Mouse (Mus musculus) ovary, adult 2 months (tissue): ENCODE results near the gene Pth2. TPM values are rescaled to one million over a fixed set of nuclear protein-coding genes. Genes with fewer than 3 reads are reported as not detected.

Experiments used
- polyA plus RNA-seq: library from polyadenylated mRNA; depleted of rRNA; stranded (reverse); fragments of >200 nt; gene quantifications from 2 replicates; pipeline ENCODE4 v1.2.3, GENCODE M21; 2012; rRNA removed

Gene Pth2
- polyA plus RNA-seq: not detected in 2 replicates

GRCm38 (mm10) chr7:45180896-45181477 lies at the start of gene Pth2:
Gene Pth2, plus strand, starts transcription at chr7:45180995.

DNA sequence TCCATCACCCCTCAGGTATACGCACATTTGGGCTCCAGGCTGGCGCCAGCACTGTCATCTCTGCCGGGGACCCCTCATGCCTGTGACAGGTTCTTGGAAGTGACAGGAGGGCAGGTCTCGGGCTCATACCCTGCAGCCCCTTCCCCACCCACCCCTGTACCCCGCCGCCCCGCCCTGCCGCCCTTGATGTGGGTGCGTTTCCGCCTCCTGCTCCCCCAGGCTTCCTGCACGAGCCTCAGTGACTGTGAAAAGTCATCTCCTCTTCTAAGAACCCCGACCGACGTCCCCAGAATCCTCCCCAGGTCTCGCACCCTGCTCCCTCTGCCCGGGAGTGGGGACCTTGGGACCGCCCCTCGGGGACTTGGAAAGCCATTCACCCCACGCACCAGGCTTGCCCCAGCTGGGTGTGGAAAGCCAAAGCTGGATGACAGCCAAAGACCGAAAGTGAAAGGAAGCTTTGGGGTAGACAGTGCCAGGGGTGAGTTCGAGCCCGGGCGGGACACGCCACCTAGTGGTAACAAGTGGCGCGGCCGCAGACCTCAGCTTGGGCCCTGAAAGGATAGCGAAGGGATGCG lies 44.7 kb upstream of the Pth2 start, which contains the start of the genes Gm45713 and Flt3l:
Gene Gm45713 (minus strand): TSS at position 239 of the 575 bp plus-strand sequence.
Gene Flt3l (minus strand): TSS at position 440 of the 575 bp plus-strand sequence.

GRCm38 (mm10) chr7:45154096-45154992 lies 26.5 kb upstream of the Pth2 start, which contains the start of the genes Pih1d1 and Aldh16a1:
Gene Pih1d1, plus strand, starts transcription at chr7:45154303.
Gene Aldh16a1, minus strand, starts transcription at chr7:45154584.

GRCm38 (mm10) chr7:45163735-45164490 lies 16.9 kb upstream of the Pth2 start, which contains the start of gene Slc17a7:
Gene Slc17a7, plus strand, starts transcription at chr7:45163949.

DNA sequence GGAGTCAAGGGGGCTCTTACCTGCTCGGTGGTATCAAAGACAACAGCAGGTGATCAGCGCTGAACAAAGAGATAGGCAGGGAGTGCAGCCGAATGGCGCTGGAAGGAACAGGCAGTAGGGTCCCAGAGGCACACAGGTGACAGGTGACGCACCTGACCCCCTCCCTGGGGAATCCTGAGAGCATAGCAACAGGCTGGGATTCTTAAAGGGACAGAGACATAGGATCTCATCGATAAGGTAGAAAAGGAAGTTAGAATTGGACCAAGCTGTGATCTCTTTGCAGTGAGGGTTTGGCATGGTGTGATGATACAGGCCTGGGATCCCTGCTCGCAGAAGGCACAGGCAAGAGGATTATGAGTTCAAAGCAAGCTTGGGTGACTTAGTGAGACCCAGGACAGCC lies 1.3 kb upstream of the Pth2 start, which contains the start of gene Gfy:
Gene Gfy (minus strand): TSS at position 101 of the 400 bp plus-strand sequence.

DNA sequence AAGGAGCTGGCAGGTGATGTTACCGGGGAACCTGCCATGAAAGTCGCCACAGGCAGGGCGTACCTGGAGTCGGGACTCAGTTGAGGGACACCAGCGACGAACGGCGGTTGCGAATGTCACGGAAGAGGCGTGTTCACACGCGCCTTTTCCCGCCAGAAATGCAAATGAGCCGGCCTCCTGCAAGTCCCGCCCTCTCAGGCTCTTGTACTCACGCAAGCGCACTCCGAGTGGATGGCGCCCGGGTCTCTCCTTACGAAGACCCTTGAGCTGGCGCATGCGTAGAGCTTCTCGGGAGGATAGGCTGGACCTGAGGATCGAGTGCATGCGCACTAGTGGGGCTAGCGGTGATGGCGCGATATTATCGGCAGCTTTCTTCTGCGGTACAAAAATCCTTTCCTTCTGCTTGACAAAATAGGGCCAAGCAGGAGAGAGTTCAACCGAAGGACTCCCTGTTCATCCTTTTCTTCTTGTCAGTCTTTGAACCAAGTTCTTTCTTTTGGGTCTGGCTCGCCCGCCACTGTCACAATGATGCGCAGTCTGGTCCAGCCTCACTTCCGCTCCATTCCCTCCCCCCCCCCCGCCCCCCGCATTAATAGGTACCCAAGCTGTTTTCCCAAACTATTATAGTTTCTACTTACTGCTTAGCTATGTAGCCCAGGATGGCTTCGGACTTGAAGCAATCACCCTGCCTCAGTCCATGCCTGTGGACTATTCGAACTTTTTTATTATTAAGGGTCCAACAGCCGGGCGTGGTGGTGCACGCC lies 23.8 kb downstream of the Pth2 start, which contains the start of gene Ccdc155:
Gene Ccdc155 (minus strand): TSS at position 513 of the 764 bp plus-strand sequence.

DNA sequence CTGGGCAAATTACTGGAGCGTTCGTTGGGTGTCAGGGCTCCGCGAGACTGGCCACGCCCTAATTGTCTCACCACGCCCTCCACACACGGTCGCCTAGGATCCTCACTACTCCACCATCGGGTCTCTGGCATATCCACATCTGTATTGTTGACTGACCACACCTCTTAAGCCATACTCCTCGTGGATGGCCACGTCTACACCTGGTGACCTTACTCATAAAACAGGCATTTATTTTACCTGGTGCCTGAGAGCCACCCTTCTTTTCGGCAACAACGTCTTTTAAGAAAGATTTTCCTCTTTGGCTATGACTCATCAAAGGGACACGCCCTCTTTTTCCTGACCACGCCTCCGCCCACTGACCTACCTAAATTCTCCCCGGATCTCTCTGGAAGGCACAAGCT lies 31.1 kb downstream of the Pth2 start, which contains the start of gene Dkkl1:
Gene Dkkl1 (minus strand): TSS at position 297 of the 401 bp plus-strand sequence.

GRCm38 (mm10) chr7:45215673-45216441 lies 35.1 kb downstream of the Pth2 start, which contains the start of gene Tead2:
Gene Tead2, plus strand, starts transcription at chr7:45215753.

Other genes starting within 250 kb of the Pth2 start
- gene Tsks, start 237.8 kb upstream of the Pth2 start, polyA plus RNA-seq: 0.08 TPM in 1 of 2 replicates, not detected in the other
- gene Cpt1c, start 206.1 kb upstream of the Pth2 start, polyA plus RNA-seq: 61.1 and 66.1 TPM in 2 replicates
- 364 and 448 TPM in 2 replicates for gene Prmt1, start 194.4 kb upstream of the Pth2 start, polyA plus RNA-seq
- gene Irf3, start 183.3 kb upstream of the Pth2 start, polyA plus RNA-seq: 154 and 158 TPM in 2 replicates
- gene Bcl2l12, start 182.3 kb upstream of the Pth2 start, polyA plus RNA-seq: 43.3 and 49.2 TPM in 2 replicates
- 116 and 132 TPM in 2 replicates for gene Scaf1, start 164.6 kb upstream of the Pth2 start, polyA plus RNA-seq
- 161 and 171 TPM in 2 replicates for gene Rras, start 163.0 kb upstream of the Pth2 start, polyA plus RNA-seq
- 17.5 and 18.4 TPM in 2 replicates for gene Prr12, start 128.1 kb upstream of the Pth2 start, polyA plus RNA-seq
- gene Nosip, start 118.6 kb upstream of the Pth2 start, polyA plus RNA-seq: 157 and 163 TPM in 2 replicates
- gene Prrg2, start 118.3 kb upstream of the Pth2 start, polyA plus RNA-seq: 90.9 and 100 TPM in 2 replicates
- gene Rcn3, start 88.8 kb upstream of the Pth2 start, polyA plus RNA-seq: 537 and 545 TPM in 2 replicates
- 132 and 135 TPM in 2 replicates for gene Fcgrt, start 77.1 kb upstream of the Pth2 start, polyA plus RNA-seq
- 173 and 237 TPM in 2 replicates for gene Rps11, start 56.6 kb upstream of the Pth2 start, polyA plus RNA-seq
- 1,241 and 3,203 TPM in 2 replicates for gene Rpl13a, start 52.2 kb upstream of the Pth2 start, polyA plus RNA-seq
- gene Gm45713, start 44.8 kb upstream of the Pth2 start, polyA plus RNA-seq: 1.9 TPM in 1 of 2 replicates, not detected in the other
- gene Flt3l, start 44.6 kb upstream of the Pth2 start, polyA plus RNA-seq: 38.5 and 68.0 TPM in 2 replicates
- 60.2 and 64.9 TPM in 2 replicates for gene Pih1d1, start 26.7 kb upstream of the Pth2 start, polyA plus RNA-seq
- gene Aldh16a1, start 26.4 kb upstream of the Pth2 start, polyA plus RNA-seq: 87.7 and 97.6 TPM in 2 replicates
- 0.17 and 0.20 TPM in 2 replicates for gene Slc17a7, start 17.0 kb upstream of the Pth2 start, polyA plus RNA-seq
- not detected in 2 replicates for gene Gfy, start 1.4 kb upstream of the Pth2 start, polyA plus RNA-seq
- gene Ccdc155, start 23.9 kb downstream of the Pth2 start, polyA plus RNA-seq: 3.1 and 4.1 TPM in 2 replicates
- 2.1 and 3.3 TPM in 2 replicates for gene Dkkl1, start 31.2 kb downstream of the Pth2 start, polyA plus RNA-seq
- gene Tead2, start 34.8 kb downstream of the Pth2 start, polyA plus RNA-seq: 119 and 183 TPM in 2 replicates
- 13.2 and 14.5 TPM in 2 replicates for gene Cd37, start 58.1 kb downstream of the Pth2 start, polyA plus RNA-seq
- gene Slc6a16, start 60.1 kb downstream of the Pth2 start, polyA plus RNA-seq: 0.15 and 0.40 TPM in 2 replicates
- 0.24 TPM in 1 of 2 replicates, not detected in the other for gene Slc6a21, start 96.5 kb downstream of the Pth2 start, polyA plus RNA-seq
- gene Trpm4, start 152.8 kb downstream of the Pth2 start, polyA plus RNA-seq: 58.6 and 62.0 TPM in 2 replicates
- gene Hrc, start 154.3 kb downstream of the Pth2 start, polyA plus RNA-seq: 0.46 and 0.51 TPM in 2 replicates
- gene Ppfia3, start 186.0 kb downstream of the Pth2 start, polyA plus RNA-seq: 11.9 and 12.1 TPM in 2 replicates
- gene Lin7b, start 189.6 kb downstream of the Pth2 start, polyA plus RNA-seq: 43.0 and 49.1 TPM in 2 replicates
- 271 and 341 TPM in 2 replicates for gene Snrnp70, start 214.7 kb downstream of the Pth2 start, polyA plus RNA-seq
- gene Kcna7, start 224.7 kb downstream of the Pth2 start, polyA plus RNA-seq: 0.28 and 0.36 TPM in 2 replicates
- 3.7 and 3.9 TPM in 2 replicates for gene Ntf5, start 232.7 kb downstream of the Pth2 start, polyA plus RNA-seq
- gene Lhb, start 239.8 kb downstream of the Pth2 start, polyA plus RNA-seq: 30.6 and 32.8 TPM in 2 replicates